Mouse (Mus musculus) bone marrow macrophage, adult 2 months (primary cell): ENCODE measurements around the gene Cdcp1.

Experiments
- CTCF ChIP-seq: IDR thresholded peaks from 2 replicates; pipeline ENCODE4 v1.5.1; 2012; ENCODE audit warnings: low read depth, mild to moderate bottlenecking, low read length, moderate library complexity
- POLR2A ChIP-seq: IDR thresholded peaks from 2 replicates; pipeline ENCODE4 v1.6.1; 2012; ENCODE audit warnings: mild to moderate bottlenecking, low read depth, low read length, borderline replicate concordance

GRCm38 (mm10) chr9:123206526-123206925 lies 9.3 kb downstream of the Cdcp1 start:
- no peak for TF ChIP-seq POLR2A
- TF ChIP-seq CTCF: no peak
